Mouse (Mus musculus) CH12.LX (cell line): ENCODE data around the gene Nsun6. TPM values are rescaled to one million over a fixed set of nuclear protein-coding genes. Genes with fewer than 3 reads are reported as not detected.

ENCODE experiments used
- DNase-seq: peaks from one replicate; pipeline ENCODE4 v3.0.0-alpha.2; 2013; ENCODE audit errors: extremely low read depth
- H3K27ac ChIP-seq: 2 replicates; pipeline ENCODE4 v1.5.1; 2012; ENCODE audit warnings: low read depth, mild to moderate bottlenecking, control low read depth, moderate library complexity; ENCODE audit not compliant: insufficient read depth
- H3K27me3 ChIP-seq: replicated peaks from 2 replicates; pipeline ENCODE3; 2012; ENCODE audit warnings: inconsistent platforms
- H3K36me3 ChIP-seq, 2 experiments: replicated peaks in 1 of 2; 2 replicates each; pipeline versions ENCODE3 to v1.6.1; 2012; ENCODE audit warnings: inconsistent platforms in 1 of 2, low read length in 1 of 2, mild to moderate bottlenecking in 1 of 2, mixed read lengths in 1 of 2, moderate library complexity in 1 of 2; ENCODE audit not compliant: control insufficient read depth in 1 of 2, insufficient read depth in 1 of 2
- H3K4me1 ChIP-seq, 2 experiments: 2 replicates each; pipeline ENCODE4 v1.6.1; 2012; ENCODE audit warnings: inconsistent platforms in 1 of 2, moderate library complexity in 1 of 2; ENCODE audit not compliant: insufficient read depth in 2 of 2, control insufficient read depth in 1 of 2
- H3K4me2 ChIP-seq: 2 replicates; pipeline ENCODE4 v1.6.1; 2012; ENCODE audit warnings: low read depth, mild to moderate bottlenecking, control low read depth; ENCODE audit not compliant: poor library complexity, insufficient read depth, severe bottlenecking
- H3K4me3 ChIP-seq, 3 experiments: fragments of 150-350 bp in 1 of 3; sonication (generic) in 1 of 3; replicated peaks in 1 of 3; 2 replicates each; pipeline versions ENCODE3 to v1.5.1; 2011 to 2012; ENCODE audit warnings: low read depth in 2 of 3, low read length in 2 of 3, mild to moderate bottlenecking in 2 of 3, moderate library complexity in 2 of 3, control low read depth in 1 of 3, improper control_type of control experiment in 1 of 3, inconsistent platforms in 1 of 3, mixed read lengths in 1 of 3; ENCODE audit not compliant: poor library complexity in 1 of 3
- H3K79me2 ChIP-seq: replicated peaks from 2 replicates; pipeline ENCODE4 v1.6.1; 2012; ENCODE audit warnings: mild to moderate bottlenecking, moderate library complexity; ENCODE audit not compliant: control insufficient read depth, poor library complexity, insufficient read depth, severe bottlenecking; ENCODE audit errors: extremely low read depth
- H3K9ac ChIP-seq: 2 replicates; pipeline ENCODE4 v1.6.1; 2012; ENCODE audit warnings: low read depth, mild to moderate bottlenecking, control low read depth, moderate library complexity; ENCODE audit not compliant: insufficient read depth
- H3K9me3 ChIP-seq: replicated peaks from 2 replicates; pipeline ENCODE3; 2012; ENCODE audit warnings: low read length, inconsistent platforms, mixed read lengths
- BHLHE40 ChIP-seq: IDR thresholded peaks from 2 replicates; pipeline ENCODE4 v1.6.1; 2011; ENCODE audit warnings: mild to moderate bottlenecking, low read depth, low read length, improper control_type of control experiment
- E2F4 ChIP-seq: IDR thresholded peaks from 2 replicates; pipeline ENCODE4 v1.6.1; 2011; ENCODE audit warnings: low read depth, low read length, improper control_type of control experiment; ENCODE audit not compliant: insufficient replicate concordance
- ETS1 ChIP-seq: conservative IDR thresholded peaks from 2 replicates; pipeline ENCODE4 v1.6.1; 2012; ENCODE audit warnings: low read depth, mild to moderate bottlenecking, inconsistent platforms, low read length, improper control_type of control experiment, moderate library complexity
- GABPA ChIP-seq: IDR thresholded peaks from 2 replicates; pipeline ENCODE4 v1.6.1; 2012; ENCODE audit warnings: low read depth, low read length, improper control_type of control experiment, inconsistent platforms; ENCODE audit not compliant: insufficient replicate concordance
- HCFC1 ChIP-seq: IDR thresholded peaks from 2 replicates; pipeline ENCODE4 v1.6.1; 2012; ENCODE audit warnings: low read depth, mild to moderate bottlenecking, inconsistent platforms, low read length, improper control_type of control experiment
- JUN ChIP-seq: IDR thresholded peaks from 2 replicates; pipeline ENCODE4 v1.6.1; 2011; ENCODE audit warnings: low read depth, mild to moderate bottlenecking, low read length, improper control_type of control experiment, moderate library complexity; ENCODE audit not compliant: insufficient read depth
- KAT2A ChIP-seq: IDR thresholded peaks from 2 replicates; pipeline ENCODE4 v1.6.1; 2012; ENCODE audit warnings: low read length, improper control_type of control experiment, inconsistent platforms; ENCODE audit not compliant: insufficient replicate concordance
- MEF2A ChIP-seq: IDR thresholded peaks from 2 replicates; pipeline ENCODE4 v1.6.1; 2014; ENCODE audit warnings: low read depth, mild to moderate bottlenecking, inconsistent platforms, low read length, improper control_type of control experiment, borderline replicate concordance
- MXI1 ChIP-seq: IDR thresholded peaks from 2 replicates; pipeline ENCODE4 v1.6.1; 2011; ENCODE audit warnings: mild to moderate bottlenecking, low read depth, low read length, improper control_type of control experiment
- POLR2A ChIP-seq: IDR thresholded peaks from 2 replicates; pipeline ENCODE4 v1.6.1; 2011; ENCODE audit warnings: low read depth, mild to moderate bottlenecking, improper control_type of control experiment, low read length
- POLR2AphosphoS2 ChIP-seq: IDR thresholded peaks from 2 replicates; pipeline ENCODE4 v1.6.1; 2011; ENCODE audit warnings: low read depth, low read length, improper control_type of control experiment
- RAD21 ChIP-seq: IDR thresholded peaks from 2 replicates; pipeline ENCODE4 v1.6.1; 2011; ENCODE audit warnings: low read depth, mild to moderate bottlenecking, low read length, improper control_type of control experiment, moderate library complexity
- TBP ChIP-seq: conservative IDR thresholded peaks from 2 replicates; pipeline ENCODE4 v1.6.1; 2011; ENCODE audit warnings: low read depth, low read length, improper control_type of control experiment
- TCF12 ChIP-seq: IDR thresholded peaks from 2 replicates; pipeline ENCODE4 v1.6.1; 2014; ENCODE audit warnings: low read depth, mild to moderate bottlenecking, inconsistent platforms, low read length, improper control_type of control experiment
- dilution Hi-C: fragments of 300-500 bp; cut with MboI; formaldehyde crosslinking; loops from 2 replicates; pipeline ENCODE4 v1.14.3; 2020; ENCODE audit warnings: low sequenced_read_pairs; ENCODE audit not compliant: extremely low pct_unique_long_range_greater_than_20kb, extremely low pct_ligation_motif_present
- in situ Hi-C: fragments of 300-500 bp; cut with MboI; formaldehyde crosslinking; loops from 3 replicates; pipeline ENCODE4 v1.14.3; 2019; ENCODE audit warnings: low sequenced_read_pairs, low pct_ligation_motif_present, low pct_unique_long_range_greater_than_20kb, mixed read lengths
- polyA plus RNA-seq: library from polyadenylated mRNA; unstranded; fragments of >175 nt; gene quantifications from 2 replicates; pipeline ENCODE4 v1.2.1, GENCODE M21; 2012; ENCODE audit warnings: low read depth; ENCODE audit not compliant: insufficient read length
- total RNA-seq, 2 experiments: library from RNA; depleted of rRNA; stranded (reverse); fragments of 300-350 nt in 1 of 2; fragments of >200 nt in 1 of 2; gene quantifications; 2 replicates each; pipeline ENCODE4 v1.2.3; 2012 to 2014

Gene Nsun6
- total and polyA plus RNA-seq, 3 experiments, result 5.0 to 8.1 (median 6.1) TPM

DNA sequence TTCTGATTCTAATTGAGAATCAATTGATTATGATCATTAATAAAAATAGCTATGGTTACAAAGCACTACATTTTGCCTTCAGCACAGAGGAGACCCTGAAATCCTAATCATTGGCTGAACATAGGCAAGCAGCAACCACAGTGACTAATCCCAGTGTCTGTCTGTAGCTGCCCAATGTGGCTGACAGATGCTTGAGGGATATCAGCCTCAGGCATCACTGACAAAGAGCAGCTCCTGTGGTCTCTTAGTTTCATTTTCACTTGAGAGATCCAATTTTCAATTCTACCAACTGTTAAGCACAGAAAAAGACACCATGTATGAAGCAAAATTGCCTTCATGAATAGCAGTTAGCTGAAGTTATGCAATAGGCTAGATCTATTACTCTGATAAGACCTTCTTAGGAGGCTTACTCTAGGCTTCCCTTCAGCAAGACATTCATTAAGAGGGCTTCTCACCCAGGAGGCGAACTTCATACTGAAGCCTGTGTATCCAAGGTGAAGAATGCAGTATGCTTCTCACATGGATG lies 93.8 kb downstream of the Nsun6 start:
- TF ChIP-seq KAT2A, result no peak
- TF ChIP-seq HCFC1, result no peak
- TF ChIP-seq JUN, result no peak

DNA sequence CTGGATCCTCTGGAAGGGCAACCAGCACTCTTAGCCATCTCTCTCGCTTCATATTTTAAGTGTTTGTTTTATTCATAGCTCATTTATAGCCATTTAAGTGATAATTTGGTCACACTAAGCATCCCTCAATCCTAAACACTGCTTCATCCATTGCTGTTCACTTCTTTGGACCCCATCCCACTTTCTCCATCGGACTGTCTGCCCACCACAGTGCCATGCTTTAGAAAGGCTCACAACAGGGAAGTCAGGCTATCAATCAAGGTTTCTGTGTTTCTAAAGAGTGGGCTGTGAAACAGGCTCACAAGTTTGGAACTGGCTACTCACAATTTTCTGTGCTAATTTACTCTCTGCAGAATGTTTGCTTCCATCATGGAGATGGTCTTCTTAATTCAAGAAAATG lies 101.8 kb downstream of the Nsun6 start:
- H3K27ac ChIP-seq, result no peak overlapping the region
- TF ChIP-seq TBP, result no peak
- no peak for TF ChIP-seq ETS1
- TF ChIP-seq POLR2AphosphoS2, result no peak
- TF ChIP-seq RAD21, result no peak
- no peak for TF ChIP-seq POLR2A
- no peak for TF ChIP-seq E2F4
- no peak for TF ChIP-seq HCFC1
- TF ChIP-seq MXI1, result no peak
- no peak for TF ChIP-seq TCF12
- TF ChIP-seq GABPA, result no peak
- no peak for TF ChIP-seq MEF2A
- no peak for TF ChIP-seq BHLHE40
- H3K4me1 ChIP-seq, result no peaks in the 10 kb centered on the region
- H3K4me2 ChIP-seq, result no peak overlapping the region
- no peak for DNase-seq
- no peaks in the 10 kb centered on the region for H3K36me3 ChIP-seq
- H3K27me3 ChIP-seq, result no peaks in the 10 kb centered on the region
- H3K9me3 ChIP-seq, result no peaks in the 10 kb centered on the region
- no peak overlapping the region for H3K4me3 ChIP-seq
- dilution Hi-C loops (no loop called here), in situ Hi-C loops (no loop called here)
- no peak overlapping the region for H3K9ac ChIP-seq
- no peaks in the 10 kb centered on the region for H3K79me2 ChIP-seq

More for the DNA sequence above, 93.8 kb downstream of the Nsun6 start:
- no peaks in the 10 kb centered on the region for H3K27me3 ChIP-seq
- in situ Hi-C loops (no loop called here), dilution Hi-C loops (no loop called here)
- no peaks in the 10 kb centered on the region for H3K36me3 ChIP-seq
- peak overlapping the region; percentile 67 for H3K4me2 ChIP-seq
- no peak for DNase-seq
- peak overlapping the region in 1 of 3 experiments; percentile 23 for H3K4me3 ChIP-seq
- H3K4me1 ChIP-seq, result peaks cover 0 to 7% of the 10 kb centered on the region in 2 experiments; a peak in 1 of 4 replicates
- no peaks in the 10 kb centered on the region for H3K79me2 ChIP-seq
- H3K9me3 ChIP-seq, result no peaks in the 10 kb centered on the region
- no peak overlapping the region for H3K27ac ChIP-seq
- H3K9ac ChIP-seq, result no peak overlapping the region

Other genes starting within 250 kb of the Nsun6 start
- gene Arl5b, start 5.7 kb downstream of the Nsun6 start, total RNA-seq (2012; rRNA removed), result 4.2 and 5.0 TPM in 2 replicates
- gene Arl5b, start 5.7 kb downstream of the Nsun6 start, total RNA-seq (2014; rRNA removed), result 7.1 and 8.2 TPM in 2 replicates
- gene Arl5b, start 5.7 kb downstream of the Nsun6 start, polyA plus RNA-seq, result 4.8 and 5.2 TPM in 2 replicates